Mouse (Mus musculus) testis, adult 10 weeks (tissue): Measurements from ENCODE around the gene Hpse2. TPM values are rescaled to one million over a fixed set of nuclear protein-coding genes. Genes with fewer than 3 reads are reported as not detected.

Source experiments
- polyA plus RNA-seq: library from polyadenylated mRNA; stranded (reverse); fragments of 350-450 nt; fragmentation: Illumina TruSeq; extraction: RNeasy Lipid Tissue Mini Kit (QIAGEN cat#74804); gene quantifications from one replicate; pipeline ENCODE4 v1.2.3, GENCODE M21; 2014; ENCODE audit warnings: low read depth, low replicate concordance

The Hpse2 gene
- 2.0 TPM for polyA plus RNA-seq

GRCm38 (mm10) chr19:43388017-43388904 is at the start of gene Hpse2:
Gene Hpse2, minus strand, starts transcription at chr19:43388355.

GRCm38 (mm10) chr19:42779531-42780155 is 608.5 kb downstream of the Hpse2 start, which contains the start of gene Hps1:
Gene Hps1, minus strand, starts transcription at chr19:42779978.

GRCm38 (mm10) chr19:42752363-42752931 is 635.7 kb downstream of the Hpse2 start, which contains the start of gene Pyroxd2:
Gene Pyroxd2, minus strand, starts transcription at chr19:42752775.

Other genes starting within 250 kb of the Hpse2 start
- gene Cnnm1, start 52.1 kb upstream of the Hpse2 start, polyA plus RNA-seq = 4.8 TPM
- 2.8 TPM for gene Got1, start 136.2 kb upstream of the Hpse2 start, polyA plus RNA-seq
- gene Nkx2-3, start 224.0 kb upstream of the Hpse2 start, polyA plus RNA-seq = not detected